Mouse (Mus musculus) hindbrain, embryonic 12.5 days (tissue): ENCODE data around the gene Lonp1. TPM values are rescaled to one million over a fixed set of nuclear protein-coding genes. Genes with fewer than 3 reads are reported as not detected.

Experiments
- ATAC-seq: fragments of 200-750 bp; cut with Nextera tagmentation; 2 replicates; pipeline ENCODE4 v1.8.0; 2017; ENCODE audit warnings: moderate TSS enrichment; ENCODE audit not compliant: low FRiP score
- H3K27ac ChIP-seq: fragments of 300-500 bp; sonication (generic); 2 replicates; pipeline ENCODE4 v1.5.1; 2016; ENCODE audit warnings: mild to moderate bottlenecking
- H3K27me3 ChIP-seq: fragments of 300-500 bp; sonication (generic); 2 replicates; pipeline ENCODE4 v1.6.1; 2016; ENCODE audit warnings: mild to moderate bottlenecking
- H3K36me3 ChIP-seq: fragments of 300-500 bp; sonication (generic); 2 replicates; pipeline ENCODE4 v1.6.1; 2016; ENCODE audit warnings: mild to moderate bottlenecking
- H3K4me1 ChIP-seq: fragments of 300-500 bp; sonication (generic); 2 replicates; pipeline ENCODE4 v1.6.1; 2016
- H3K4me2 ChIP-seq: fragments of 300-500 bp; sonication (generic); replicated peaks from 2 replicates; pipeline ENCODE4 v1.6.1; 2016; ENCODE audit warnings: mild to moderate bottlenecking
- H3K4me3 ChIP-seq: fragments of 300-500 bp; sonication (generic); 2 replicates; pipeline ENCODE4 v1.5.1; 2016; ENCODE audit warnings: mild to moderate bottlenecking
- H3K9ac ChIP-seq: fragments of 300-500 bp; sonication (generic); 2 replicates; pipeline ENCODE4 v1.6.1; 2016; ENCODE audit warnings: mild to moderate bottlenecking, moderate library complexity
- H3K9me3 ChIP-seq: fragments of 300-500 bp; sonication (generic); replicated peaks from 2 replicates; pipeline ENCODE4 v1.6.1; 2016; ENCODE audit warnings: mild to moderate bottlenecking
- WGBS: fragments of 180-500 bp; shearing (Covaris S2); methylation state at CpG from one replicate; pipeline ENCODE4 v1.1.7; 2016; 5-methylcytosine and 5-hydroxymethylcytosine counted together
- polyA plus RNA-seq: library from polyadenylated mRNA; unstranded; fragments of >200 nt; fragmentation: Nextera tagmentation; extraction: Ambion mirVana; gene quantifications from 2 replicates; pipeline ENCODE4 v1.2.1, GENCODE M21; 2016

The Lonp1 gene
- polyA plus RNA-seq, 1 experiment from 2014 or later = 55.5 TPM

DNA sequence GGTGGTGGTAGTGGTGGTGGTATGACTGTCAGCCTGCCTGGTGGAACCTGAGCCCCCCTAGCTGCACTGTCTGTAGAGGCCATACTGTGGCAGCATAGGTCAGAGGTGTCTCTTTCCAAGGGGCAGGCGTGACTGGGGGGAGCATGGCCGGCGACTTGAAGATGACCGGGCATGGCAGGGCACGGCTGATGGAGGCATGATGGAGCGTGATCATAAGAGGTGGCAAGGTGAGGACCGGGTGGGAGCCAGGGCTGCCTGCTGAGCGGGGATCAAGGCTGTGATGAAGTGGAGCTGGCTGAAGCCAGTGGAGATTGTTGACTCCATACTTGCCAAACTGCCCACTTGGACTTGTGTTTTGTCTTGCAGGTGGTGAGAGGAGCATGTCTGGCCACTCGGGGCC, 21.3 kb downstream of the Lonp1 start:
- H3K27me3 ChIP-seq = no peaks in the 10 kb centered on the region
- no peak overlapping the region for H3K4me2 ChIP-seq
- no peak overlapping the region for H3K4me3 ChIP-seq
- peaks cover 21% of the 10 kb centered on the region for H3K4me1 ChIP-seq
- peaks cover 72% of the 10 kb centered on the region for H3K36me3 ChIP-seq
- no peak overlapping the region for H3K9ac ChIP-seq
- H3K27ac ChIP-seq = no peak overlapping the region
- WGBS = 94% methylated on average over 9 of the region's 9 CpGs
- no peak for ATAC-seq
- no peaks in the 10 kb centered on the region for H3K9me3 ChIP-seq

DNA sequence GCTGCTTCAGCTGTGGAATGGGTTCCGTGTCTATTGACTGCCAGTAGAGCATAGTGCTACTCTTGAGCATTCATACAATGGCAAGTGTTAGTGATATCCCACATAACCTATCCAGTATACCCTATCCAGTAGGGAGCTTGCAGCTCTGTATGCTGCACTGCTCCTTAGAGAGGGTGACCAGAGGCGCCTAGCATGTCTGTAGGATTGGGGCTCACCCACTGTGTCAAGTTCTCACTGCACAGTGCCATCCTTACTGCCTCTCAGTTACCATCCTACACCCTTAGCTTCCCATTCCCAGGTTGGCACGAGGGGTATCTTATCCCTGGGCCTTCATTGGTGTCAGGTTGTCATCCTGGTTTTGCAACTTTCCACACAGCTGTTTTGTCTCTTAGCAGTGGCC, 22.3 kb downstream of the Lonp1 start:
- H3K9me3 ChIP-seq = no peaks in the 10 kb centered on the region
- no peak overlapping the region for H3K4me2 ChIP-seq
- no peak overlapping the region for H3K4me3 ChIP-seq
- H3K27ac ChIP-seq = no peak overlapping the region
- H3K27me3 ChIP-seq = no peaks in the 10 kb centered on the region
- ATAC-seq = no peak
- peaks cover 82% of the 10 kb centered on the region for H3K36me3 ChIP-seq
- H3K4me1 ChIP-seq = peaks cover 17% of the 10 kb centered on the region
- no peak overlapping the region for H3K9ac ChIP-seq
- WGBS = 90% methylated on average over 3 of the region's 3 CpGs

DNA sequence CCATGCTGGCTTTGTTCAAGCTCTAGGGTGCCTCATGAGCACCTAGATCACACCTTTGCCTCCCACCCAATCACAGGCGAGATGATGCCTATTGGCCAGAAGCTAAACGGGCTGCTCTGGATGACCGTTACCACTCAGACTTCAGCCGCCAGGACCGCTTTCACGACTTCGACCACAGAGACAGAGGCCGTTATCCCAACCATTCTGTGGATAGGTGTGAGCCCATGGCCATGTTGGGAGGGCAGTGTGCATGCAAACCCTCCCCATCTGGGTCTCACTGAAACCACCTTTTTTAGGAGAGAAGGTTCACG, 22.7 kb downstream of the Lonp1 start:
- H3K9me3 ChIP-seq = no peaks in the 10 kb centered on the region
- no peak for ATAC-seq
- no peak overlapping the region for H3K27ac ChIP-seq
- H3K36me3 ChIP-seq = peaks cover 85% of the 10 kb centered on the region
- no peak overlapping the region for H3K4me2 ChIP-seq
- no peaks in the 10 kb centered on the region for H3K27me3 ChIP-seq
- 93% methylated on average over 9 of the region's 9 CpGs for WGBS
- no peak overlapping the region for H3K4me3 ChIP-seq
- H3K4me1 ChIP-seq = peaks cover 15% of the 10 kb centered on the region
- H3K9ac ChIP-seq = no peak overlapping the region

DNA sequence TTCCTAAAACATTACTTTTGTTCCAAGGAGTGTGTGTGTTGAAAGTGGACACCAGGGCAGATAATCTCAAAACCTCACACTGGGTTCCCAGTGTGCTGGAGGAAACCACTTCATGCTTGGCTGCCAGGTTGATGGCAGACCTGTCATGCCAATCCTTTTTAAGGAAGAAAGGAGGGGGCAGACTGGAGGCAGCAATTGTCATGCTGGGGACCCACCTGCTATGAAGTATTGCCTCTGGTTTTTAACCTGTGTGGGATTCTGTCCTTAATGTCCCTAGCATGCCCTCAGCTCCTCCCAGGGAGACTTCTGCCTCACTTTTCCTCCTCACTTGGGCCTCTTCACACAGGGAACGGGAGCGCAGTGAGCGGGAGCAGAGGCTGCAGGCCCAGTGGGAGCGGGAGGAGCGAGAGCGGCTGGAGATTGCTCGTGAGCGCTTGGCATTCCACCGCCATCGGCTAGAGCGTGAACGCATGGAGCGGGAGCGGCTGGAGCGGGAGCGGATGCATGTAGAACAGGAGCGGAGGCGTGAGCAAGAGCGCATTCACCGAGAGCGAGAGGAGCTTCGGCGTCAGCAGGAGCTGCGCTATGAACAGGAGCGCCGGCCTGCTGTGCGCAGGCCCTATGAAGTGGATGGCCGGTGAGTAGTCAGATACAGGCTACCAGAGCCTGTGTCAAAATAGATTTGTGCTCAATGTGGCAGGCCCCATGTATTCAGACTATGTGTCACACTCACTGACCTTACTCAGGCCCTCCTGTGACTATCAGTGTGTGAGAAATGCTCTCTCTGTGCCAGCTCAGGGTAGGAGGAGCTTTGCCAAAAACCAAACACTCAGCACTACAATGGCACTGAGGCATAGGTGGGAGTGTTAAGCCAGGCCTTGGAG, 23.3 kb downstream of the Lonp1 start:
- Histone ChIP-seq H3K4me1 (peaks cover 9% of the 10 kb centered on the region), H3K27me3 (no peaks in the 10 kb centered on the region), H3K9me3 (no peaks in the 10 kb centered on the region), H3K36me3 (peaks cover 85% of the 10 kb centered on the region), H3K4me2 (no peak overlapping the region), H3K27ac (no peak overlapping the region), H3K9ac (no peak overlapping the region), H3K4me3 (no peak overlapping the region)
- ATAC-seq = no peak
- WGBS = 95% methylated on average over 28 of the region's 28 CpGs

DNA sequence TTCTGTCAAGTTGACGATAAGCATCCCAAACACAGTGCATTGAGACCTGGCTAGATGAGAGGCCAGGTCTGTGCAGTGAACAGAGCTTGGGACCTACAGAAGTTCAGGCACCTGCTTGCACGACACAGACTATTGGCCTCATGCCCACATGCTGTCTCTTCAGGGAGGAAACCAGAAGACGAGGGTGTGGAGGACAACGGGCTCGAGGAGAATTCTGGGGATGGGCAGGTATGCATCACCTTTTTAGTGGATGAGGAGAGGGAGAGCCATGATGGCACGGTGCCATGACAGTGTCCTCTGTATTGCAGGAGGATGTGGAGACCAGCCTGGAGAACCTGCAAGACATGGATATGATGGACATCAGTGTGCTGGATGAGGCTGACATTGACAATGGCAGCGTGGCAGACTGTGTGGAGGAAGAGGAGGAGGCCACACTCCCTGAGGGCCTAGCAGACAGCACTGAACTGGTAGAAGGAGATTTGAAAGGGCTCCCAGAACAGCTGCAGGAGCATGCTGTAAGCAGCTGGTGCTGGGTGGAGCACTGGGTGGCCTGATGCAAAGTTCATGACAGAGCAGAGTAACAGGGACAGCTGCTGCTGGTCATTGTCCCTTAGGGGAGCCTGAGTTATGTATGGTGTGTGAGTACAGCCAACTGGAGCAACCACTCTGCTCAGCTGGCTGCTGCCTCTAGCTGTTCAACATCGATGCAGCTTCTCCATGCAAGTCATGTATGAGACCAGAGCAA, 33.0 kb downstream of the Lonp1 start:
- peaks cover 89% of the 10 kb centered on the region for H3K36me3 ChIP-seq
- H3K4me2 ChIP-seq = no peak overlapping the region
- no peaks in the 10 kb centered on the region for H3K9me3 ChIP-seq
- no peak overlapping the region for H3K27ac ChIP-seq
- WGBS = 92% methylated on average over 8 of the region's 8 CpGs
- no peaks in the 10 kb centered on the region for H3K27me3 ChIP-seq
- H3K4me1 ChIP-seq = 0 out of 2 replicates have a peak, but pooled peaks cover 8% of the 10 kb centered on the region
- H3K9ac ChIP-seq = no peak overlapping the region
- no peak overlapping the region for H3K4me3 ChIP-seq
- ATAC-seq = no peak

DNA sequence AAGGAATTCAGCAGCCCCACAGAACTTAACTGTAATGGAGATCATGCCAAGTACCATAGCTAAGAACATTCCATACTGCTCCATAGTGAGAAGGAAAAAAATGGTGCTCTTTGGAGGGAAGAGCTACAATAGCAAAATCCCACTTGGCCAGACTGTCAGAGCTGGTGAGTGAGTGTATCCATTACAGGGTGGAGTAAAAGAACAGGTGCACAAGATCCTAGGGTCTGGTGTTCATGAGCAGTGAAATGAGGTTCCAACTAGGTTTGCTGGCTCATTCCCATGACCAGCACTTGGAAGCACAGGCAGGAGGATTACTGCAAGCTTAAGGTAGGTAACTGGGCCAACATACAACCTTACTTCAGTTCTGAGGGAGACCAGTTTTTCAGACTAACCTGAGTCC, 34.1 kb downstream of the Lonp1 start:
- peaks cover 17% of the 10 kb centered on the region for H3K4me1 ChIP-seq
- peaks cover 93% of the 10 kb centered on the region for H3K36me3 ChIP-seq
- no peak for ATAC-seq

DNA sequence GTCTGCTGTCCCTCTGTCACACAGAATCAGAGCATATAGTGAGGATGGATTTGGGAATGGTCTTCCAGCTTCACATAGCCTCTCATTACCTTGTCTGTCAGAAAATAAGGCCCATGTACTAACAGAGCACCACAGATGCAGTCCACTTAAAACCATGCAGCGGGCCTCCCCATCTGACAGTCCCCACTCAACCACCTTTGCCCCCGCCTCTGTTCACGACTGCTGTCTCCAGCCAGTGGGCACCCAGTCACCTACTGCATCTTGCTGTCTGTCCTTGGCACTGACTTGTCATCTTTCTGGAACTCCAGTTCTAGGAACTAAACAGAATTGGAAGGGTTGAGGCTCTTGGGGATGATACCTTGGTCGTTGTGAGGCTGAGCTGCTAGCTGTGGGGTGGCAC, 37.8 kb downstream of the Lonp1 start:
- H3K9ac ChIP-seq = no peak overlapping the region
- H3K27me3 ChIP-seq = no peaks in the 10 kb centered on the region
- 95% methylated on average over 4 of the region's 4 CpGs for WGBS
- H3K9me3 ChIP-seq = no peaks in the 10 kb centered on the region
- no peak for ATAC-seq
- H3K4me1 ChIP-seq = peaks cover 35% of the 10 kb centered on the region
- H3K36me3 ChIP-seq = peaks cover 68% of the 10 kb centered on the region
- H3K4me3 ChIP-seq = no peak overlapping the region
- no peak overlapping the region for H3K4me2 ChIP-seq
- H3K27ac ChIP-seq = no peak overlapping the region

More for the DNA sequence above, 34.1 kb downstream of the Lonp1 start:
- Histone ChIP-seq H3K27me3 (no peaks in the 10 kb centered on the region), H3K9ac (no peak overlapping the region), H3K4me2 (no peak overlapping the region), H3K4me3 (no peak overlapping the region), H3K27ac (no peak overlapping the region), H3K9me3 (no peaks in the 10 kb centered on the region)

DNA sequence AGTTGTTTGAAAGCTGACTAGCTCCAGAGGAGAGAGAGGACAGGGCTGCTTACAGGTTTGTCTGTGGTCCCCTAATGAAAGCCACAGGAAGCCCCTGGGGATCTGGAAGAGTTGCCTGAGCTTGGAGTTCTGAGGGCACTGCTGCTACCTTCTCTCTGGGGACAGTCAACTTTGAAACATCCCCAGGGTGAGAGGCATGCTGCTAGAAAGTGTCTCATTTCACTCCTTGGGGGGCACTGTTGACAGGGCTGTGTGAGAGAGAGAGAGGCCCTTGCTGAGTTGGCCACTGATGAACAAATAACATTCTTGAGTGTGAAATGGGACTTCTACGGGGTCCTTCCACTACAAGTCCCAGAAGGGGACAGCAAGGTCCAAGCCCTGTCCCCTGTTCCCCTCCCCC, 38.9 kb downstream of the Lonp1 start:
- H3K4me3 ChIP-seq = no peak overlapping the region

DNA sequence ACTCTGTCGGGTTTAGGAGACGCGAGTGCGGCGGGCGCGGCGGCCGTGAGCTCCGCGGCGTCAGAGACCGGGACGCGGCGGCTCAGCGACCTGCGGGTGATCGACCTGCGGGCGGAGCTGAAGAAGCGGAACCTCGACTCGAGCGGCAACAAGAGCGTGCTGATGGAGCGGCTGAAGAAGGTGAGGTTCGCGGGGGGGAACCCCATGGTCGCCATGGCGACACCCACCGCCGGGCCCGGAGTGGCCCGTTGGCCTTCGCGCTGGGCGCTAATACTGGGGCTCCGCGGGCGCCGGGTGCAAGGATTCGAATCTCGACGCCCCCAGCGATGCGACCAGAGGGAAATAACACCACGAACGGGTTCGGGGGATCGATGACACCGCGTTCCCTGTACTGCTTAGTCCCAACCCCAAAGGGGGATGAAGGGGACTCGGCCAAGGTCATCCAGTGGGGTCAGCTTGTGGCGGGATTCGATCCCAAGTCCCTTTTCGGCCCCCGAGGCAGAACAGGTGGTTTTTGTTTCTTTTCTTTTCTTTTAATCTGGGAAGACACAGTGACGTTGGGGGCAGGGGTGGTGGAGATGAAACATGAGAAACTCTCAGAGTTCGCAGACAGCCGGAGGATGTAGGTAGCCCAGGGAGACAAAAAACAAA, 41.4 kb downstream of the Lonp1 start:
- Histone ChIP-seq H3K36me3 (peaks cover 56% of the 10 kb centered on the region), H3K9me3 (no peaks in the 10 kb centered on the region), H3K4me3 (peak overlapping the region; percentile 85), H3K27me3 (no peaks in the 10 kb centered on the region), H3K27ac (peak overlapping the region; percentile 95), H3K9ac (peak overlapping the region; percentile 92), H3K4me1 (peaks cover 57% of the 10 kb centered on the region), H3K4me2 (peak overlapping the region; percentile 82)
- ATAC-seq = peak; percentile 33; the same call in 1 of the 2 replicates
- under 1% methylated on average over 61 of the region's 61 CpGs for WGBS

More for the DNA sequence above, 38.9 kb downstream of the Lonp1 start:
- 0 out of 2 replicates have a peak overlapping the region, but pooled peaks have one; percentile 8 for H3K4me2 ChIP-seq
- no peak overlapping the region for H3K27ac ChIP-seq
- H3K9me3 ChIP-seq = no peaks in the 10 kb centered on the region
- peak overlapping the region; percentile 36; the same call in 1 of the 2 replicates for H3K9ac ChIP-seq
- H3K36me3 ChIP-seq = peaks cover 60% of the 10 kb centered on the region
- ATAC-seq = no peak
- peaks cover 44% of the 10 kb centered on the region for H3K4me1 ChIP-seq
- WGBS = 67% methylated on average over 1 of the region's 1 CpGs
- H3K27me3 ChIP-seq = no peaks in the 10 kb centered on the region

DNA sequence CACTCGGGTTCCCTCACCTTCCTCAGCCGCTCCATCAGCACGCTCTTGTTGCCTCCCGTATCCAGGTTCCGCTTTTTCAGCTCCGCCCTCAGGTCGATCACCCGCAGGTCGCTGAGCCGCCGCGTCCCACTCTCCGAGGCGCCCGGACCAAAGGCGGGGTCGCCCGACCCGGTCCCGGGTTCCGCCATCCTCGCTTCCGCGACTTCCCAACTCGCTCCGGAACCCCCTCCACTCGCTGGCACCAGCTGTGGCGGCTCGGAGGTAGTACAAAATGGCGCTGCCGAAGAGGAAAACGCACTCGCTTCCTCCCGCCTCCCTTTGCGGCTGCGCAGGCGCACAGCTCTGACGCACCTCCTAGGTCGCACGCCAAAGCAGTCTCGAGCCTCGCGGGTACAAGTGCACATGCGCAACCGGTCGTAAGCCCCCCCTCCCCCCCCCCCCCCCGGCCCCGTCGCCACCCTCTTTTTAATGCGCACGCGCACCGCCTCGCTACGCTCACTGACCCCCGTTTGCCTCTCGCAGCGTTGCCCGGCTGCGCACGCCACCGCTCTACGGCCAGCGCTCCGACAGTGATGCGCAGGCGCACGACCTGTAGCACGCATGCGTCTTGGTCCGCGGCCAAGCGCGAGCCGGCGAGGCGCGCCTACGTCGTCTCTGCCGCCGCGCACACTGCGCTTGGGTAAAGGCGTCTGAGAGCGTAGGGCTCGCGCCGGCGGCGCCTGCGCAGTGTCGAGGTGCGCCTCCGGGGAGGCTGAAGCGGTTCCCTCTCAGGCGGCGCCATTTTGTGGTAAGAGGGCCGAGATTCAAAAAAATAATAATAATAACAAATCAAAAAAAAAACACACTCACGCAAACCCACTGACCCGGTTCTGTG, 42.2 kb downstream of the Lonp1 start, which contains the start of the genes Safb2 and Safb:
TSS of gene Safb2 (minus strand) at position 329 of the 874 bp plus-strand sequence.
TSS of gene Safb (plus strand) at position 569 of the 874 bp plus-strand sequence.
- no peaks in the 10 kb centered on the region for H3K27me3 ChIP-seq
- ATAC-seq = peak; percentile 96
- H3K4me3 ChIP-seq = peak within 1 kb of the TSS; percentile 85
- peak within 1 kb of the TSS; percentile 95 for H3K27ac ChIP-seq
- no peaks in the 10 kb centered on the region for H3K9me3 ChIP-seq
- peaks cover 53% of the 10 kb centered on the region for H3K4me1 ChIP-seq
- WGBS = 0% methylated on average over 85 of the region's 101 CpGs
- H3K4me2 ChIP-seq = peak within 1 kb of the TSS; percentile 82
- peak within 1 kb of the TSS; percentile 92 for H3K9ac ChIP-seq
- peaks cover 54% of the 10 kb centered on the region for H3K36me3 ChIP-seq

DNA sequence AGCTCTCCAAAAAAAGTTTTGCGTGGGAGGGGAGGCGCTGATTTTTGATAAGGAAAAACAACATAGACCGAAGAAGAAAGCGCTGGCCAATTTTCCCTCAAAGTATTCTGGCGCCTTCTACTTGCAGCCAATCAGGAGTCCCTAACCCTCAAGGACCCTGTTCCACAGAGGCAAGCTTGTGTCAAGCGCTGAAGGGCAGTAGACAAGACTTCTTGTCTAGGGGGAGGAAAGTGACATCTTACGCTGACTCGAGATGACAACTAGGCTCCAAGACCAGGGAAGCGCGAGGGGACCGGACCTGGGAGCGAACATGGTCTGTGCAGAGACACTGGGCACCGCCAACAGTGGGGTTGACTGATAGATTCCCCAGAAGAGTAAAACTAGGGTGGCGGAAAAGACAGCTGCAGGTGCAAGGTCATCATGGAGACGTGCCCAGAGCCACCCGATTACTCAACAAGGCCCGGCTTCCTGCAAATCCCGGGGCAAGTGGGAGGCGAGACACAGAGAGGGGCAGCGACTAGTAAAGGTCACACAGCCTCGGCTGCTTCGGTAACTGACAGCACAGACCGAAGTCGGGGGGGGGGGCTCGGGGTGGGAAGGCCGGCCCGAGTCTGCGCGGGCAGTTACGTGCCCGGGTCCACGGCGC, 43.0 kb downstream of the Lonp1 start:
- no peaks in the 10 kb centered on the region for H3K27me3 ChIP-seq
- peak overlapping the region; percentile 80 for H3K9ac ChIP-seq
- peak overlapping the region; percentile 85 for H3K4me3 ChIP-seq
- peak overlapping the region; percentile 95 for H3K27ac ChIP-seq
- H3K9me3 ChIP-seq = no peaks in the 10 kb centered on the region
- peaks cover 53% of the 10 kb centered on the region for H3K36me3 ChIP-seq
- peak overlapping the region; percentile 67 for H3K4me2 ChIP-seq
- WGBS = 5% methylated on average over 33 of the region's 33 CpGs
- peaks cover 52% of the 10 kb centered on the region for H3K4me1 ChIP-seq
- ATAC-seq = peak; percentile 4; the same call in 1 of the 2 replicates
